Mouse (Mus musculus) liver, embryonic 14.5 days (tissue): ENCODE results near the gene Rap1gap2.

ENCODE experiments used
- CTCF ChIP-seq: IDR thresholded peaks from 2 replicates; pipeline ENCODE4 v1.5.1; 2016; ENCODE audit warnings: antibody characterized with exemption, low read depth, control low read depth
- EP300 ChIP-seq: IDR thresholded peaks from 2 replicates; pipeline ENCODE4 v1.6.1; 2016; ENCODE audit warnings: antibody characterized with exemption, low read depth

- TF ChIP-seq CTCF: no peak
- TF ChIP-seq EP300: no peak
These were observed 13.3 kb downstream of the Rap1gap2 start for GRCm38 (mm10) chr11:74597283-74597989.
